Mouse (Mus musculus) limb, embryonic 12.5 days (tissue): Measurements from ENCODE around the gene Ctdspl. TPM values are rescaled to one million over a fixed set of nuclear protein-coding genes. Genes with fewer than 3 reads are reported as not detected.

Source experiments
- ATAC-seq: fragments of 200-750 bp; cut with Nextera tagmentation; 2 replicates; pipeline ENCODE4 v1.8.0; 2017; ENCODE audit warnings: low read depth, moderate TSS enrichment; ENCODE audit not compliant: insufficient number of reproducible peaks, insufficient read depth, low FRiP score, low TSS enrichment
- H3K27ac ChIP-seq: fragments of 300-500 bp; sonication (generic); 2 replicates; pipeline ENCODE4 v1.5.1; 2016; ENCODE audit warnings: mild to moderate bottlenecking, moderate library complexity
- H3K27me3 ChIP-seq: fragments of 300-500 bp; sonication (generic); 2 replicates; pipeline ENCODE4 v1.6.1; 2016; ENCODE audit warnings: mild to moderate bottlenecking, moderate library complexity
- H3K36me3 ChIP-seq: fragments of 300-500 bp; sonication (generic); 2 replicates; pipeline ENCODE4 v1.6.1; 2016; ENCODE audit warnings: mild to moderate bottlenecking, moderate library complexity
- H3K4me1 ChIP-seq: fragments of 300-500 bp; sonication (generic); replicated peaks from 2 replicates; pipeline ENCODE4 v1.6.1; 2016
- H3K4me2 ChIP-seq: fragments of 300-500 bp; sonication (generic); 2 replicates; pipeline ENCODE4 v1.6.1; 2016; ENCODE audit warnings: mild to moderate bottlenecking, moderate library complexity
- H3K4me3 ChIP-seq: fragments of 300-500 bp; sonication (generic); replicated peaks from 2 replicates; pipeline ENCODE4 v1.5.1; 2016; ENCODE audit warnings: mild to moderate bottlenecking
- H3K9ac ChIP-seq: fragments of 300-500 bp; sonication (generic); replicated peaks from 2 replicates; pipeline ENCODE4 v1.6.1; 2016; ENCODE audit warnings: mild to moderate bottlenecking, moderate library complexity
- H3K9me3 ChIP-seq: fragments of 300-500 bp; sonication (generic); 2 replicates; pipeline ENCODE4 v1.6.1; 2016; ENCODE audit warnings: mild to moderate bottlenecking, moderate library complexity
- WGBS: fragments of 180-500 bp; shearing (Covaris S2); methylation state at CpG from one replicate; pipeline ENCODE4 v1.1.7; 2016; 5-methylcytosine and 5-hydroxymethylcytosine counted together
- polyA plus RNA-seq: library from polyadenylated mRNA; unstranded; fragments of >200 nt; fragmentation: Nextera tagmentation; extraction: Ambion mirVana; gene quantifications from 2 replicates; pipeline ENCODE4 v1.2.1, GENCODE M21; 2016

Gene Ctdspl
- polyA plus RNA-seq, 1 experiment from 2014 or later: 19.2 TPM

DNA sequence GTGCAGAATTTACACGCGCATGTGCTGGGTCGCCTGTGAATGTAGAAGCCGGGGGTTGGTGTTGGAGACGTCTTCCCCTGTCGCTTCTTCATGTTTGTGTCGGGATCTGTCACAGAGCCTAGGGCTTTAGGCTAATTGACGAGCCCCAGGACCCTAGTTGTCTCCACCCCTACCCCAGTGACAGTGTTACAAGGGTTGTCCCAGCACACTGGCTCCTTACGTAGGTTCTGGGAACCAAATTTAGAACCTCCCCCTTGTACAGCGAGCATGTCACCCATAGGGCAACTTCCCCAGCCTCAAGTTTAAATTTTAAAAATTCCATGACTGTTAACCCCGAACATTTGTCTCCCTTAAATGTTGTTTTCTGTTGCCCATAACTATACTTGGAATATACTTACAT is 60.0 kb downstream of the Ctdspl start:
- H3K9ac ChIP-seq: no peak overlapping the region
- ATAC-seq: no peak
- H3K27me3 ChIP-seq: no peaks in the 10 kb centered on the region
- no peaks in the 10 kb centered on the region for H3K36me3 ChIP-seq
- peak overlapping the region; percentile 41; the same call in 1 of the 2 replicates for H3K27ac ChIP-seq
- H3K9me3 ChIP-seq: no peaks in the 10 kb centered on the region
- H3K4me3 ChIP-seq: no peak overlapping the region
- H3K4me2 ChIP-seq: no peak overlapping the region
- peaks cover 85% of the 10 kb centered on the region for H3K4me1 ChIP-seq
- 69% methylated on average over 11 of the region's 11 CpGs for WGBS

DNA sequence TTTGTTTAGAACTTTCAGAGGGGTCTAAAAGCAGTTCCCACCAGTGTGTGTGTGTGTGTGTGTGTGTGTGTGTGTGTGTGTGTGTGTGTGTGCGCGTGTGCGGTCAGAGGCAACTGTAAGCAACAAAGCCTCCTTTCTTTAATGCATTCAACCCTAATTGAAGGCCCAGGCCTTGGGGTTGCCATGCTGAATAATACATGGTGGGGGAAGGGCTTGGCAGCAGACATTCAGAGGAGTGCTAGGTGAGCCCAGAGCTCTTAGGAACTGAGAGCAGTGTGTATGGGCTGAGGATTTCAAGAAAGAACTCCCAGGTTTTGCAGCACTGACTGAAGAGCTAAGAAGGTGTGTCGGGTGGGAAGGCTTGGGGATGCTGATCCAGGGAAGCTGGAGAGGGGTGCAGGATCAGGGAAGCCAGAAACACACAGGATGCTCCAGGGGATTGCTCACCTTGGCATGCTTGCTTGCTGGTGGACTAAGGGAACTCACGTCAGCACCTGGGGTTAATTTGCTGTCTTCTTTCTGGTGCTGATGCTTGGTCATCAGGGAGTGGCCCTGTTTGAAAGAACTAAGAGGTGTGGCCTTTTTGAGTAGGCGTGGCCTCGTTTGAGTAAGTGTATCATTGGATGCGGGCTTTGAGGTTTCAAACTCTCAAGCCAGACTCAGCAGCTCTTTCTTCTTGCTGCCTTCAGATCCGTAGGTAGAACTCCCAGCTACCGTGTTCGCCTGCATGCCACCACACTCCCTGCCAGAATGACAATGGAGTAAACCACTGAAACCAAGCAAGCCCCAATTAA is 62.7 kb downstream of the Ctdspl start:
- Histone ChIP-seq H3K27ac (peak overlapping the region; percentile 62), H3K9me3 (no peaks in the 10 kb centered on the region), H3K27me3 (no peaks in the 10 kb centered on the region), H3K4me1 (peaks cover 70% of the 10 kb centered on the region), H3K9ac (no peak overlapping the region), H3K4me3 (no peak overlapping the region), H3K4me2 (no peak overlapping the region), H3K36me3 (peaks cover 4% of the 10 kb centered on the region; the same call in 1 of the 2 replicates)
- 82% methylated on average over 11 of the region's 11 CpGs for WGBS
- peak; percentile 64; the same call in 1 of the 2 replicates for ATAC-seq

GRCm38 (mm10) chr9:118990490-118990889 is 64.2 kb downstream of the Ctdspl start:
- H3K27me3 ChIP-seq: no peaks in the 10 kb centered on the region
- H3K4me2 ChIP-seq: no peak overlapping the region
- peaks cover 4% of the 10 kb centered on the region; the same call in 1 of the 2 replicates for H3K36me3 ChIP-seq
- WGBS: 78% methylated on average over 7 of the region's 7 CpGs
- H3K27ac ChIP-seq: 0 out of 2 replicates have a peak overlapping the region, but pooled peaks have one; percentile 41
- H3K9ac ChIP-seq: no peak overlapping the region
- no peak overlapping the region for H3K4me3 ChIP-seq
- H3K9me3 ChIP-seq: no peaks in the 10 kb centered on the region
- ATAC-seq: no peak
- peaks cover 67% of the 10 kb centered on the region for H3K4me1 ChIP-seq

- Histone ChIP-seq H3K4me2 (no peak overlapping the region), H3K9me3 (no peaks in the 10 kb centered on the region), H3K36me3 (peaks cover 4% of the 10 kb centered on the region; the same call in 1 of the 2 replicates), H3K4me3 (no peak overlapping the region), H3K27me3 (no peaks in the 10 kb centered on the region), H3K4me1 (peaks cover 58% of the 10 kb centered on the region), H3K27ac (peak overlapping the region; percentile 17; the same call in 1 of the 2 replicates), H3K9ac (no peak overlapping the region)
- no peak for ATAC-seq
- WGBS: 88% methylated on average over 21 of the region's 21 CpGs
These were observed 65.7 kb downstream of the Ctdspl start for GRCm38 (mm10) chr9:118991750-118992585.

DNA sequence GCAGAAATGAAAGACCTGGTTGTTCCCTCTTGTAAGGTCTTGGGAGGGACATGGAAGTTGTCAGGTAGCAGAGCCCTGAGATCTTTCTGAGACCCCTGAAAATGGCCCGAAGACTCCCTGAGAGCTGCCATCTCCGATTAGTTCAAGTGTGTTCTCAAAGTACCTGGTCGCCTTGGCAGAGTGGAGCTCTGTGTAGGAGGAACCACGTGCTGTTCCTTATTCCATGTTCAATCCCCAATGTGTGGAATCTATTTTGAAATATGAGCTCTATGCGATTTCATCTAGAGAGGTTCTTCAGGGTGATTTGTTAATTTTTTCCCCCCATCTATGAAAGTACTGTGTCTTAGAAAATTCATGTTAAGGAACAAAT is 66.3 kb downstream of the Ctdspl start:
- H3K9ac ChIP-seq: no peak overlapping the region
- WGBS: 85% methylated on average over 5 of the region's 5 CpGs
- no peak overlapping the region for H3K4me2 ChIP-seq
- H3K27me3 ChIP-seq: no peaks in the 10 kb centered on the region
- no peak overlapping the region for H3K27ac ChIP-seq
- peaks cover 57% of the 10 kb centered on the region for H3K4me1 ChIP-seq
- peaks cover 4% of the 10 kb centered on the region; the same call in 1 of the 2 replicates for H3K36me3 ChIP-seq
- ATAC-seq: no peak
- no peak overlapping the region for H3K4me3 ChIP-seq
- H3K9me3 ChIP-seq: no peaks in the 10 kb centered on the region

- Histone ChIP-seq H3K9ac (no peak overlapping the region), H3K27ac (0 out of 2 replicates have a peak overlapping the region, but pooled peaks have one; percentile 62), H3K4me2 (no peak overlapping the region), H3K4me1 (peaks cover 46% of the 10 kb centered on the region), H3K9me3 (no peaks in the 10 kb centered on the region), H3K4me3 (no peak overlapping the region), H3K27me3 (no peaks in the 10 kb centered on the region), H3K36me3 (peaks cover 4% of the 10 kb centered on the region; the same call in 1 of the 2 replicates)
- WGBS: 78% methylated on average over 12 of the region's 12 CpGs
- ATAC-seq: no peak
These were observed 68.4 kb downstream of the Ctdspl start for GRCm38 (mm10) chr9:118994524-118995227.

DNA sequence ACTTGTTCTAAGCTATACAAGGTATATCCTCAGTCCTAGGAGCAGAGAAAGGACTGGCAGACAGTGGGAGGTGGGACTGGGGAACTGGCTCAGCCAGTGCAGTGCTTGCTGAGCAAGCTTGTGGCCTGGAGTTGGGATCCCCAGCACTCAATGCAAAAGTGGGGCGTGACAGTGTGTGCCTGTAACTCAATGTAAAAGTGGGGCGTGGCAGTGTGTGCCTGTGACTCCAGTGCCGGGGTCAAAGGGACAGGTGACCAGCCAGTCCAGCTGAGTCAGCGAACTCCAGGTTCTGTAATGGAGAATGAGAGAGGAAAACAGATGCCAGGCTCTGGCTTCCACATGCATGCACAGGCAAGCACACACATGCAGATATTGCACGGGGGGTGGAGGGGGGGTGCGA is 69.3 kb downstream of the Ctdspl start:
- WGBS: 74% methylated on average over 6 of the region's 6 CpGs
- ATAC-seq: no peak

GRCm38 (mm10) chr9:118997241-118997640 is 71.0 kb downstream of the Ctdspl start:
- Histone ChIP-seq H3K9ac (no peak overlapping the region), H3K4me3 (no peak overlapping the region), H3K36me3 (peaks cover 4% of the 10 kb centered on the region; the same call in 1 of the 2 replicates), H3K27ac (no peak overlapping the region), H3K4me2 (no peak overlapping the region), H3K4me1 (peaks cover 30% of the 10 kb centered on the region), H3K27me3 (no peaks in the 10 kb centered on the region), H3K9me3 (no peaks in the 10 kb centered on the region)
- 91% methylated on average over 6 of the region's 6 CpGs for WGBS
- ATAC-seq: no peak

More for the DNA sequence above, 69.3 kb downstream of the Ctdspl start:
- Histone ChIP-seq H3K4me3 (no peak overlapping the region), H3K9ac (no peak overlapping the region), H3K27ac (peak overlapping the region; percentile 62; the same call in 1 of the 2 replicates), H3K4me2 (no peak overlapping the region), H3K9me3 (no peaks in the 10 kb centered on the region), H3K36me3 (peaks cover 4% of the 10 kb centered on the region; the same call in 1 of the 2 replicates), H3K27me3 (no peaks in the 10 kb centered on the region), H3K4me1 (peaks cover 40% of the 10 kb centered on the region)

DNA sequence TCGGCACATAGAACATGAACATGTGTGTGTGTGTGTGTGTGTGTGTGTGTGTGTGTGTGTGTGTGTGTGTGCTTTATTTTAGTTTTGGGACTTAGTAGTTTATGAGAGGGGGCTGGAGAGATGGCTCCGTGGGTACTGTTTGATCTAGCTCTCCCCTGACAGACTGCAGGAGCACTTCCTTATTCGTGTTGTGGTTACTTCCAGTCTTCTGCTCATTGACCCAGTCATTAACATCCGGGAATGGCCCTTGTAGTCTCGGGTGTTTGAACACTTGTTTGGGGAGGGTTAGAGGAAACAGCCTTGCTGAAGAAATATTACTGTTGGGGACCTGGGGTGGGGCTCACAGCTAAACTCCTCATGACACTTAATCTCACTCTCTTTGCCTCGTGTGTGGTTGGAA is 73.9 kb downstream of the Ctdspl start:
- WGBS: 52% methylated on average over 6 of the region's 6 CpGs
- no peak overlapping the region for H3K9ac ChIP-seq
- H3K4me2 ChIP-seq: no peak overlapping the region
- H3K27ac ChIP-seq: 0 out of 2 replicates have a peak overlapping the region, but pooled peaks have one; percentile 1
- no peaks in the 10 kb centered on the region for H3K36me3 ChIP-seq
- H3K9me3 ChIP-seq: no peaks in the 10 kb centered on the region
- H3K4me3 ChIP-seq: no peak overlapping the region
- H3K27me3 ChIP-seq: no peaks in the 10 kb centered on the region
- H3K4me1 ChIP-seq: peaks cover 52% of the 10 kb centered on the region
- ATAC-seq: no peak

GRCm38 (mm10) chr9:119002267-119002666 is 76.0 kb downstream of the Ctdspl start:
- no peaks in the 10 kb centered on the region for H3K36me3 ChIP-seq
- no peak overlapping the region for H3K4me2 ChIP-seq
- H3K27ac ChIP-seq: peak overlapping the region; percentile 70

More at GRCm38 (mm10) chr9:119002267-119002666, 76.0 kb downstream of the Ctdspl start:
- Histone ChIP-seq H3K9me3 (no peaks in the 10 kb centered on the region), H3K27me3 (no peaks in the 10 kb centered on the region), H3K9ac (no peak overlapping the region), H3K4me3 (no peak overlapping the region), H3K4me1 (peaks cover 54% of the 10 kb centered on the region)
- ATAC-seq: no peak
- 77% methylated on average over 17 of the region's 17 CpGs for WGBS
